Mouse (Mus musculus): ENCODE results near the gene Trappc11.
"Not testable (repeated sequence)": the region's sequence is repeated elsewhere in the genome, so short reads cannot be mapped to it uniquely, and the experiment has no call there.

Gene Trappc11

DNA sequence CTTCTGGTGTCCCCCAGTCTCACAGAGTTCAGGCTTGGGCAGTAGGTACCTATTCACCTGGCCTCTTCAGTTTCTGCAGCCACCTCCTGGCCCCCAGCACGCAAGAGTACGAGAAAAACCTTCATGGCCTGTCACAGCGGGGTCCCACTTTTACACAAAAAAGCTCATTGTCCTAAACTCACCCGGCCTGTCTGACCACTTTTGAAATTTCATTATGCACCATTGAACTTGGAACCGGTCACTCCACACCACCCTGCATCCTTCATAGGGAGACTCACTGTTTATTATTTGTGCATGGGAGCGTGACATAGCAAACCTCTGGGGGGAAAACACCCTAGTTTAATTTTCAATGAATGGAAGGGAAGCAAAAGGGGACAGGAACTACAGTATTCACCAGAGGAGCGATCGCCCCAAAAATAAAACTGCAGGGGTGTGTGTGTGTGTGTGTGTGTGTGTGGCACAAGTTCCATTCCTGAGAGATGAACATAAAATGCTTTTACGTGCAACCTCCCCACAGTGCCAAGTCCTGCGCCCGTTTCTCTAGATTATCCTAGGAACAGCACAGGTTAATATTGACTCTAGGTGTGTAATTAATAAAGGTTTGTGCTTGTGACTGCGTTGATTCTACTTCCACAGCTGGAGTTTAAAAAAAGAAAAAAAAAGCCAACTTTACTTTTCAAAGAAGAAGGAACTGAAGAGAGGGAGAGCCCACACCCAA lies 50.8 kb downstream of the Trappc11 start:
- no peak for DNase-seq (ENCODE audit: low read depth, low spot score)

DNA sequence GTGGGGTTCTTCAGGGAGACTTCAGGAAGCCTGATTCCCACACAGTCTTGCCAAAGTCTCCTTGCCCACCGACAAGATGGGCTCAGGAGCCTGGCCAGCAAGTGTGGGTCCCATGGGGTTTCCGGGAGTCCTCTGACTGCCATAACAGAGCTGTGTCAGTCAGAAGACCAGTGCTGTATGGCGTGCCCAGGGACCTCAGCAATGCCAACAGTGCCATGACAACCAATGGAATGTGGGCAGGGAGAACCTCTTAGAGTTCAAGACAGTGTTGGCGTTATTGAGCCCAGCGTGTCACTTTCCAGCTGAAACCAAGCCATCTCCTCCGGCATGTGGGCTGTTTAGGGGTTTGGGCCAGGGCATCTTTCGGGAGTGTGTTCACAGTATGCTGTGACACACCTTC lies 53.2 kb downstream of the Trappc11 start:
- DNase-seq (ENCODE audit: low read depth, low spot score) = no peak

DNA sequence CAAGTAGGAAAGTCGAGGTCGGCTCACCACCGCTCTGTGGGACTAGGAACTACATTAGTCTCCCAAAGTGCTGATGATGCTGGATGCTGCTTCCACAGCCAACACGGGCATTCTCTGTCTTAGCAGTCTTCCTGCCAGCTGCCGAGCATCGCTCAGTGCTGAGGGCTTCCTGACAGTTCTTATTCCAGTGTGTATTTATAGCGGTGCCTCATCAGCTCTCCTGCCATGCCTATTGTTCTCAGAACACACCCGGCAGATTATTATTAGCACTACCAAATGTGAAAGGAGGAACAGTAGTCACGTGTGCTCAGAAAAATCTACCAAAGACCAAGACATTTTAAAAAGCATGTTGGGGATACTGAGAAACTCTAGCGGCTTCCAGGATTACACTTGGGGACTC lies 71.6 kb downstream of the Trappc11 start:
- DNase-seq (ENCODE audit: low read depth, low spot score) = no peak

DNA sequence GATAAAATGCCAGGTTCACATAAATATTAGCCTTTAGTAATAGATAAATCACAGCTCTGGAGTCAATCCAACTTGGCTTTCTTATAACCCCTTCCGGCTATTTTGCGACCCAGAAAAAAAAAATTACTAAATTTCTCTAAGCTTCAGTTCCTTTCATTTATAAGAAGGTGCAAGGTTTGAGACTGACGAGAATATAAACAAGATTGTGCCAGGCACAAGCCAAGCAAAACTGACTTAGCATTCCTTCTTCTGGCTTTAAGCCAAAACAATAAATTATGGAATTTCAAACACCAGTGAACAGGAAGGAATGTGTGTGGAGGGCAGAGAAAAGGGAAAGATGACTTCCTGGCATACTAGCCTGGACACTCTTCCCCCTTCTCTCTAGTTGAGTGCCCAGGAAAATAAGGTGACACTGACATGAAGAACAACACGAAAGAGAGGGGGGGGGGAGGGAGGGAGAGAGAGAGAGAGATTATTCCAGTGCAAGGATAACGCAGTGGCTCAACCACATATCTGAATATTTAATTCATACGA lies 74.0 kb downstream of the Trappc11 start:
- no peak for DNase-seq (ENCODE audit: low read depth, low spot score)

DNA sequence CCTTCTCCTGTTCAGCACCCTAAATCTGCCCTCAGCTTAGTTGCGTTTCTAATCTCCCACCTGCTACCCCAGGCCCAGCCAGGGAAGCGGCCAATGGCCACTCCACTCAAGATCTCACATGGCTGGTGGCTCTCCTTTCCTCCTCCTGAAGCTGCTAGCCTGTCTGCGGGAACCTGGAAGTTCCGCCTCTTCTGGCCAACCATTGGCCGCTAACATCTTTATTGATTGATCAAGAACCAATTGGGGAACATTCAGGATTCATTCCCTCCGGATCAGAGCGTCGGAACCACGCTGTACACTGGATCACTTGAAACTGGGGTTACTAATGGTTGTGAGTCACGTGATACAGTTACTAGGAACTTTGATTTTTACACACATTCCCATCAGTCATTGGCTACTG lies 74.7 kb downstream of the Trappc11 start:
- no peak for DNase-seq (ENCODE audit: low read depth, low spot score)

DNA sequence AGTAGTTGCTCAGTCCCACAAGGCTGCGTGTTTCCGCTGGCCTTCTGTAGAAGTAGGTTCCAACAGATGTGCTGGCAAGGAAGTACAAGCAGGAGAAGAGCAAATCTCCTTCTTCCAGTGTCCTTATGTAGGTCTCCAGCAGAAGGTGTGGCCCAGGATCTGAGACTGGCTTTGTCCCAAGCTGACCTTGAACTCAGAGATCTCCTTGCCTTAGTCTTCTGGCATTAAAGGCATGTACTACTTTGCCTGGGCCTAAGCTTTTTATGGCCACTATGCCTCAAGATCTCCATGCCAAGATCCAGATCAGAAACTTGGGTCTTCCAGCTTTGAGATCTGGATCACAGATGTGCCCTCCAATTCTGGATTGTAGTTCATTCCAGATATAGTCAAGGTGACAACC lies 84.1 kb downstream of the Trappc11 start:
- DNase-seq (ENCODE audit: low read depth, low spot score) = not testable (repeated sequence)

DNA sequence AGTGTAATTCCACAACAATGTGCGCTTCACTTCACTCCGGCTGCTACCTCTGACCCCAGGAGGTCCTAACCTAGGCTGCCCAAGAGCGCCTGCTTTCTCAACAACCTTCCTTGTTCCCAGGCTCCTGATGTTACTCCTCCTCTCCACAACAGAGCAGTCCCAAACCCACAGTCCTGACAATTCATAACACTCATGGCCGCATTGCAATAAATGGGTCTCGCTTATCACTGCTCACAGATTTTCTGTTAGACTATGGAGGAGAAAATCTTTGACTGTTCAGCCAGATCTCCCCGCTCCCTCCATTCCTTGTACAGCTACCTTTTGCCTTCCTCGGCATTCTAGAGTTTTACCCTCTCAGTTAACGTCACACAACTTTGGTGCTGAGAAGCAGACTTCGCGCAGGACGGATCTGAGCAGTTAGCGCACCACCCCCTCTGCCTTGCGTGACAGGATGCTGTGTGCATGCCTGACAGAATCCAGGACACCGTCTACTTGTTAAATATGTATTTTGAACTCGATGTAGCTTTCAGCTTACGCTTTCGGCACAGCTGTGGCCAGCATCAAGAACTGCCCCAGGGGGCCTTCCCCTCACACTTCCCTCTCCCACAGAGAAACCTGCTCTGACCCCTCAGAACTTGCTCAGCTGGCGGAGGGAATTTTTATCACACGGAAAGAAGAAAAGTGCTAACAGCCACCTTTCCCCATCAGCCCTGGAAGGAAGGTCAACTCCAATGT lies 86.8 kb downstream of the Trappc11 start, which contains the start of gene Stox2:
TSS of gene Stox2 (minus strand) at position 51 of the 735 bp plus-strand sequence.
- DNase-seq (ENCODE audit: low read depth, low spot score) = no peak
